ENCODE assay signal across 19 mouse cellular contexts in genomic region chr5:120569791-120570190, GRCm38 (mm10). TPM values are rescaled to one million over a fixed set of nuclear protein-coding genes. Genes with fewer than 3 reads are reported as not detected.
DNase-seq lines count a peak whose midpoint lies in the region; ATAC-seq and TF ChIP-seq lines count a peak whose summit lies in the region.
"Had no signal": no experiment of that assay in that cellular context is flagged by ENCODE, and none has a peak within 500 bp of the region (broad histone marks: within the 10 kb centered on the region; RNA-seq: fewer than 3 reads in every experiment).

No protein-coding gene starts in this region.

- H3K36me3 ChIP-seq in heart, embryonic 10.5 days = no peaks in the 10 kb centered on the region
- peaks cover 69% of the 10 kb centered on the region for H3K36me3 ChIP-seq in liver, embryonic 12.5 days
- H3K36me3 ChIP-seq in liver, embryonic 11.5 days (ENCODE audit: control insufficient read depth, insufficient read depth, low read length) = peaks cover 1% of the 10 kb centered on the region; the same call in 1 of the 2 replicates
- H3K36me3 ChIP-seq in hindbrain, embryonic 16.5 days (ENCODE audit: control insufficient read depth, insufficient read depth, low read length) = no peaks in the 10 kb centered on the region
- no peaks in the 10 kb centered on the region for H3K36me3 ChIP-seq in neural tube, embryonic 14.5 days (ENCODE audit: control insufficient read depth, insufficient read depth, low read length)
- no peaks in the 10 kb centered on the region for H3K36me3 ChIP-seq in kidney, adult 2 months (ENCODE audit: control insufficient read depth, insufficient read depth, low read length)
- H3K36me3 ChIP-seq: forebrain, embryonic 10.5 days had no signal

- H3K9ac ChIP-seq in liver, embryonic 12.5 days = no peak overlapping the region; the same call in 1 of the 2 replicates
- H3K9ac ChIP-seq in liver, embryonic 11.5 days (ENCODE audit: low read depth, low read length) = no peak overlapping the region
- H3K9ac ChIP-seq in hindbrain, embryonic 16.5 days (ENCODE audit: low read depth, low read length) = 0 out of 2 replicates have a peak overlapping the region, but pooled peaks have one; percentile 8
- H3K9ac ChIP-seq in neural tube, embryonic 14.5 days (replicated peaks; ENCODE audit: low read depth, low read length) = no peak overlapping the region
- H3K9ac ChIP-seq: embryonic facial prominence, embryonic 13.5 days; liver, embryonic 14.5 days had no signal

- 0 out of 2 replicates have a peak, but pooled peaks cover 6% of the 10 kb centered on the region for H3K27me3 ChIP-seq in heart, embryonic 10.5 days (ENCODE audit: insufficient read depth, poor library complexity, severe bottlenecking)
- no peaks in the 10 kb centered on the region for H3K27me3 ChIP-seq in liver, embryonic 12.5 days (replicated peaks)
- no peaks in the 10 kb centered on the region for H3K27me3 ChIP-seq in liver, embryonic 11.5 days (replicated peaks; ENCODE audit: control insufficient read depth, insufficient read depth, low read length)
- no peaks in the 10 kb centered on the region for H3K27me3 ChIP-seq in hindbrain, embryonic 16.5 days (replicated peaks; ENCODE audit: control insufficient read depth, insufficient read depth, low read length)
- H3K27me3 ChIP-seq in neural tube, embryonic 14.5 days (ENCODE audit: control insufficient read depth, insufficient read depth, low read length) = no peaks in the 10 kb centered on the region
- no peaks in the 10 kb centered on the region for H3K27me3 ChIP-seq in kidney, adult 2 months (replicated peaks; ENCODE audit: control insufficient read depth, insufficient read depth, low read length)
- H3K27me3 ChIP-seq: embryonic facial prominence, embryonic 13.5 days had no signal

- peak; percentile 93 for DNase-seq in heart, adult 11 months
- DNase-seq in heart, embryonic 10.5 days (ENCODE audit: low spot score) = no peak
- no peak for DNase-seq in liver, embryonic 11.5 days (ENCODE audit: low spot score)
- DNase-seq in kidney, adult 2 months = no peak
- DNase-seq: cerebellum, adult 18-20 months; gastrocnemius, postnatal 14 days; kidney, adult 18-20 months; kidney, postnatal 14 days; lung, postnatal 10 days; retina, postnatal 1 day; thymus, adult 18-20 months had no signal

- no peak for ATAC-seq in liver, embryonic 12.5 days
- no peak for ATAC-seq in liver, embryonic 11.5 days (replicated peaks; ENCODE audit: low FRiP score)
- no peak for ATAC-seq in hindbrain, embryonic 16.5 days
- no peak for ATAC-seq in neural tube, embryonic 14.5 days (ENCODE audit: low read depth)
- ATAC-seq in inflammation-experienced regulatory T-cells, adult 6 months = no peak

- TF ChIP-seq CTCF in kidney, adult 2 months (conservative IDR thresholded peaks at IDR 0.05; ENCODE audit: insufficient read depth, insufficient read length, low read depth, low read length) = no peak

- TF ChIP-seq POLR2A in kidney, adult 2 months (IDR thresholded peaks at IDR 0.05; ENCODE audit: low read depth, low read length) = no peak

- H3K4me2 ChIP-seq in liver, embryonic 12.5 days = no peak overlapping the region
- no peak overlapping the region for H3K4me2 ChIP-seq in liver, embryonic 11.5 days
- H3K4me2 ChIP-seq in hindbrain, embryonic 16.5 days (ENCODE audit: low read length) = no peak overlapping the region
- H3K4me2 ChIP-seq in neural tube, embryonic 14.5 days (ENCODE audit: low read depth, low read length) = no peak overlapping the region
- H3K4me2 ChIP-seq: embryonic facial prominence, embryonic 13.5 days; heart, embryonic 11.5 days had no signal

- H3K9me3 ChIP-seq in heart, embryonic 10.5 days = no peaks in the 10 kb centered on the region
- no peaks in the 10 kb centered on the region for H3K9me3 ChIP-seq in liver, embryonic 12.5 days (replicated peaks)
- H3K9me3 ChIP-seq in liver, embryonic 11.5 days (ENCODE audit: control insufficient read depth, low read length) = no peaks in the 10 kb centered on the region
- no peaks in the 10 kb centered on the region for H3K9me3 ChIP-seq in hindbrain, embryonic 16.5 days (ENCODE audit: control insufficient read depth, low read length)
- no peaks in the 10 kb centered on the region for H3K9me3 ChIP-seq in neural tube, embryonic 14.5 days (ENCODE audit: control insufficient read depth, low read length)
- H3K9me3 ChIP-seq: embryonic facial prominence, embryonic 13.5 days; forebrain, embryonic 10.5 days had no signal

- no peak overlapping the region for H3K27ac ChIP-seq in heart, embryonic 10.5 days
- H3K27ac ChIP-seq in liver, embryonic 12.5 days = peak overlapping the region; percentile 3; the same call in 1 of the 2 replicates
- H3K27ac ChIP-seq in liver, embryonic 11.5 days (ENCODE audit: low read depth, low read length) = no peak overlapping the region
- peak overlapping the region; percentile 16; the same call in 1 of the 2 replicates for H3K27ac ChIP-seq in hindbrain, embryonic 16.5 days (ENCODE audit: low read depth, low read length)
- H3K27ac ChIP-seq in neural tube, embryonic 14.5 days (ENCODE audit: low read depth, low read length) = peak overlapping the region; percentile 52; the same call in 1 of the 2 replicates
- no peak overlapping the region for H3K27ac ChIP-seq in kidney, adult 2 months (ENCODE audit: insufficient read depth, low read depth, low read length)
- H3K27ac ChIP-seq: liver, embryonic 14.5 days had no signal

- no peak overlapping the region for H3K4me3 ChIP-seq in heart, embryonic 10.5 days
- H3K4me3 ChIP-seq in liver, embryonic 12.5 days = no peak overlapping the region
- no peak overlapping the region for H3K4me3 ChIP-seq in liver, embryonic 11.5 days (ENCODE audit: low read depth, low read length)
- H3K4me3 ChIP-seq in hindbrain, embryonic 16.5 days (ENCODE audit: low read length) = no peak overlapping the region
- H3K4me3 ChIP-seq in neural tube, embryonic 14.5 days (ENCODE audit: low read depth, low read length) = no peak overlapping the region
- no peak overlapping the region for H3K4me3 ChIP-seq in kidney, adult 2 months (ENCODE audit: insufficient read depth, low read depth, low read length)
- H3K4me3 ChIP-seq: embryonic facial prominence, embryonic 13.5 days; forebrain, embryonic 10.5 days had no signal

- WGBS in heart, embryonic 10.5 days = 75% methylated on average over 3 of the region's 3 CpGs
- 90% methylated on average over 3 of the region's 3 CpGs for whole genome bisulfite sequencing in liver, embryonic 12.5 days (ENCODE audit: insufficient replicate concordance)
- 90% methylated on average over 3 of the region's 3 CpGs for WGBS in liver, embryonic 11.5 days
- 80% methylated on average over 3 of the region's 3 CpGs for WGBS in hindbrain, embryonic 16.5 days
- 95% methylated on average over 3 of the region's 3 CpGs for WGBS in neural tube, embryonic 14.5 days
- 76% methylated on average over 3 of the region's 3 CpGs for WGBS in kidney, adult 2 months

- H3K4me1 ChIP-seq in heart, embryonic 10.5 days = peaks cover 78% of the 10 kb centered on the region
- peaks cover 88% of the 10 kb centered on the region for H3K4me1 ChIP-seq in liver, embryonic 12.5 days
- H3K4me1 ChIP-seq in liver, embryonic 11.5 days (replicated peaks; ENCODE audit: control insufficient read depth, insufficient read depth, low read length) = peaks cover 43% of the 10 kb centered on the region
- peaks cover 67% of the 10 kb centered on the region for H3K4me1 ChIP-seq in hindbrain, embryonic 16.5 days (ENCODE audit: control insufficient read depth, insufficient read depth, low read depth, low read length)
- H3K4me1 ChIP-seq in neural tube, embryonic 14.5 days (ENCODE audit: control insufficient read depth, insufficient read depth, low read length) = peaks cover 69% of the 10 kb centered on the region
- peaks cover 70% of the 10 kb centered on the region for H3K4me1 ChIP-seq in kidney, adult 2 months (ENCODE audit: control insufficient read depth, insufficient read depth, low read length)

RNA-seq across cellular contexts. Expression of gene Tpcn1, which starts 18.7 kb away (rescaled TPM):
- polyA plus RNA-seq in heart, embryonic 10.5 days (2016; fragmentation: Nextera tagmentation; extraction: Ambion mirVana) = 13.0 and 21.7 TPM in 2 replicates
- polyA plus RNA-seq in liver, embryonic 12.5 days (2016; fragmentation: Nextera tagmentation; extraction: Ambion mirVana) = 24.8 and 25.4 TPM in 2 replicates
- 27.4 and 29.7 TPM in 2 replicates for polyA plus RNA-seq in liver, embryonic 11.5 days (2014; fragmentation: Nextera tagmentation; extraction: Ambion mirVana)
- polyA plus RNA-seq in hindbrain, embryonic 16.5 days (2015; fragmentation: Nextera tagmentation; extraction: Ambion mirVana) = 15.1 and 17.4 TPM in 2 replicates
- 14.8 and 18.5 TPM in 2 replicates for polyA plus RNA-seq in neural tube, embryonic 14.5 days (2014; fragmentation: Nextera tagmentation; extraction: Ambion mirVana)
- 200 and 216 TPM in 2 replicates for polyA plus RNA-seq in kidney, adult 2 months (2012; rRNA removed)
- 10 to 100 TPM in 2 of 3 experiments, 1 to 10 TPM in 1; 6.4 to 15.8 (median 12.6) TPM for polyA plus RNA-seq in inflammation-experienced regulatory T-cells, adult 6 months (2017; shearing (Covaris generic))

RNA-seq across cellular contexts. Expression of gene Iqcd, which starts 19.0 kb away (rescaled TPM):
- polyA plus RNA-seq in heart, embryonic 10.5 days (2016; fragmentation: Nextera tagmentation; extraction: Ambion mirVana) = 0.15 and 0.24 TPM in 2 replicates
- 2.0 and 2.1 TPM in 2 replicates for polyA plus RNA-seq in liver, embryonic 12.5 days (2016; fragmentation: Nextera tagmentation; extraction: Ambion mirVana)
- polyA plus RNA-seq in liver, embryonic 11.5 days (2014; fragmentation: Nextera tagmentation; extraction: Ambion mirVana) = 1.3 and 1.5 TPM in 2 replicates
- polyA plus RNA-seq in hindbrain, embryonic 16.5 days (2015; fragmentation: Nextera tagmentation; extraction: Ambion mirVana) = 2.0 and 2.4 TPM in 2 replicates
- 0.62 and 1.3 TPM in 2 replicates for polyA plus RNA-seq in neural tube, embryonic 14.5 days (2014; fragmentation: Nextera tagmentation; extraction: Ambion mirVana)
- polyA plus RNA-seq in kidney, adult 2 months (2012; rRNA removed) = 2.1 and 2.5 TPM in 2 replicates
- polyA plus RNA-seq in inflammation-experienced regulatory T-cells, adult 6 months (2017; shearing (Covaris generic)) = under 1 TPM in 1 of 3 experiments, not detected in 2; 0.91 TPM

RNA-seq across cellular contexts. Expression of gene Rita1, which starts 42.6 kb away (rescaled TPM):
- polyA plus RNA-seq in heart, embryonic 10.5 days (2016; fragmentation: Nextera tagmentation; extraction: Ambion mirVana) = 11.0 and 11.2 TPM in 2 replicates
- 7.3 and 8.4 TPM in 2 replicates for polyA plus RNA-seq in liver, embryonic 12.5 days (2016; fragmentation: Nextera tagmentation; extraction: Ambion mirVana)
- 9.0 and 13.1 TPM in 2 replicates for polyA plus RNA-seq in liver, embryonic 11.5 days (2014; fragmentation: Nextera tagmentation; extraction: Ambion mirVana)
- 29.3 and 33.7 TPM in 2 replicates for polyA plus RNA-seq in hindbrain, embryonic 16.5 days (2015; fragmentation: Nextera tagmentation; extraction: Ambion mirVana)
- polyA plus RNA-seq in neural tube, embryonic 14.5 days (2014; fragmentation: Nextera tagmentation; extraction: Ambion mirVana) = 21.6 and 26.5 TPM in 2 replicates
- polyA plus RNA-seq in kidney, adult 2 months (2012; rRNA removed) = 25.2 and 32.1 TPM in 2 replicates
- 1 to 10 TPM; 2.1 to 3.5 (median 3.2) TPM for polyA plus RNA-seq in inflammation-experienced regulatory T-cells, adult 6 months (2017; shearing (Covaris generic))

RNA-seq across cellular contexts. Expression of gene Ddx54, which starts 42.7 kb away (rescaled TPM):
- 47.1 and 49.4 TPM in 2 replicates for polyA plus RNA-seq in heart, embryonic 10.5 days (2016; fragmentation: Nextera tagmentation; extraction: Ambion mirVana)
- polyA plus RNA-seq in liver, embryonic 12.5 days (2016; fragmentation: Nextera tagmentation; extraction: Ambion mirVana) = 35.0 and 36.3 TPM in 2 replicates
- polyA plus RNA-seq in liver, embryonic 11.5 days (2014; fragmentation: Nextera tagmentation; extraction: Ambion mirVana) = 46.7 and 47.0 TPM in 2 replicates
- 38.4 and 42.0 TPM in 2 replicates for polyA plus RNA-seq in hindbrain, embryonic 16.5 days (2015; fragmentation: Nextera tagmentation; extraction: Ambion mirVana)
- polyA plus RNA-seq in neural tube, embryonic 14.5 days (2014; fragmentation: Nextera tagmentation; extraction: Ambion mirVana) = 23.2 and 27.7 TPM in 2 replicates
- polyA plus RNA-seq in kidney, adult 2 months (2012; rRNA removed) = 29.3 and 31.6 TPM in 2 replicates
- 10 to 100 TPM; 13.0 to 21.1 (median 13.4) TPM for polyA plus RNA-seq in inflammation-experienced regulatory T-cells, adult 6 months (2017; shearing (Covaris generic))

RNA-seq across cellular contexts. Expression of gene Slc8b1, which starts 58.8 kb away (rescaled TPM):
- polyA plus RNA-seq in heart, embryonic 10.5 days (2016; fragmentation: Nextera tagmentation; extraction: Ambion mirVana) = 4.2 and 5.9 TPM in 2 replicates
- polyA plus RNA-seq in liver, embryonic 12.5 days (2016; fragmentation: Nextera tagmentation; extraction: Ambion mirVana) = 4.2 and 6.0 TPM in 2 replicates
- polyA plus RNA-seq in liver, embryonic 11.5 days (2014; fragmentation: Nextera tagmentation; extraction: Ambion mirVana) = 5.1 and 5.5 TPM in 2 replicates
- polyA plus RNA-seq in hindbrain, embryonic 16.5 days (2015; fragmentation: Nextera tagmentation; extraction: Ambion mirVana) = 2.3 and 2.7 TPM in 2 replicates
- 0.95 and 2.1 TPM in 2 replicates for polyA plus RNA-seq in neural tube, embryonic 14.5 days (2014; fragmentation: Nextera tagmentation; extraction: Ambion mirVana)
- polyA plus RNA-seq in kidney, adult 2 months (2012; rRNA removed) = 23.0 and 25.8 TPM in 2 replicates
- polyA plus RNA-seq in inflammation-experienced regulatory T-cells, adult 6 months (2017; shearing (Covaris generic)) = 10 to 100 TPM in 1 of 3 experiments, 1 to 10 TPM in 2; 6.1 to 14.5 (median 7.3) TPM

Comparison
In these comparisons a context has a peak if more than half of its experiments do, and no peak if none do; other contexts are left out.
1. H3K27ac ChIP-seq: peak in liver, embryonic 12.5 days (single experiment), hindbrain, embryonic 16.5 days (single experiment) and neural tube, embryonic 14.5 days (single experiment); none in heart, embryonic 10.5 days (single experiment), liver, embryonic 11.5 days (single experiment) and kidney, adult 2 months (single experiment).